Mouse (Mus musculus) C2C12 (cell line): ENCODE data around the gene Ncam2. TPM values are rescaled to one million over a fixed set of nuclear protein-coding genes. Genes with fewer than 3 reads are reported as not detected.
A peak's percentile ranks its signal among the peaks of the same experiment; 100 is the strongest.

Source experiments
- H3K27me3 ChIP-seq: one replicate; pipeline ENCODE4 v1.6.1; 2011; ENCODE audit not compliant: control insufficient read depth, insufficient read depth, insufficient read length
- H3K36me3 ChIP-seq: one replicate; pipeline ENCODE4 v1.6.1; 2011; ENCODE audit not compliant: control insufficient read depth, insufficient read depth
- H3K4me3 ChIP-seq: one replicate; pipeline ENCODE4 v1.5.1; 2011; ENCODE audit warnings: mild to moderate bottlenecking, control low read depth; ENCODE audit not compliant: poor library complexity, insufficient read depth, severe bottlenecking
- H3K79me2 ChIP-seq: one replicate; pipeline ENCODE4 v1.6.1; 2011; ENCODE audit not compliant: control insufficient read depth, insufficient read depth
- H3K79me3 ChIP-seq: one replicate; pipeline ENCODE4 v1.6.1; 2011; ENCODE audit warnings: low read depth, control low read depth
- H3ac ChIP-seq: one replicate; pipeline ENCODE3; 2011; ENCODE audit warnings: low read depth; ENCODE audit not compliant: control insufficient read depth, insufficient read length
- CEBPB ChIP-seq: IDR thresholded peaks from one replicate; pipeline ENCODE4 v1.6.1; 2011; ENCODE audit warnings: low read depth, mild to moderate bottlenecking, control low read depth, moderate library complexity
- CTCF ChIP-seq: IDR thresholded peaks from one replicate; pipeline ENCODE4 v1.5.1; 2011; ENCODE audit not compliant: control insufficient read depth, insufficient read depth, insufficient read length
- FOSL1 ChIP-seq: IDR thresholded peaks from one replicate; pipeline ENCODE4 v1.8.0; 2011; ENCODE audit warnings: mild to moderate bottlenecking, low read length; ENCODE audit not compliant: poor library complexity, insufficient read depth, severe bottlenecking
- MAX ChIP-seq: IDR thresholded peaks from one replicate; pipeline ENCODE4 v1.6.1; 2011; ENCODE audit warnings: mild to moderate bottlenecking, control low read depth
- MYOD1 ChIP-seq: IDR thresholded peaks from one replicate; pipeline ENCODE4 v1.6.1; 2011; ENCODE audit warnings: low read depth; ENCODE audit not compliant: control insufficient read depth, insufficient read length
- MYOG ChIP-seq: IDR thresholded peaks from one replicate; pipeline ENCODE4 v1.6.1; 2011; ENCODE audit not compliant: control insufficient read depth, insufficient read length; ENCODE audit errors: extremely low read depth
- USF1 ChIP-seq: IDR thresholded peaks from one replicate; pipeline ENCODE4 v1.6.1; 2011; ENCODE audit warnings: low read depth, mild to moderate bottlenecking, control low read depth, moderate library complexity
- long read RNA-seq, 2 experiments: library from polyadenylated mRNA; unstranded; transcript quantifications; one replicate each; pipeline ENCODE4 v2.0.0; 2019 to 2020
- polyA plus RNA-seq: library from polyadenylated mRNA; unstranded; fragments of >200 nt; fragmentation: generic; extraction: Trizol; gene quantifications from one replicate; pipeline ENCODE4 v1.2.1, GENCODE M21; 2012; ENCODE audit warnings: missing spikeins

The Ncam2 gene
- polyA plus RNA-seq, result not detected
- long read RNA-seq, experiment 1, result 0 reads
- long read RNA-seq, experiment 2, result 0 reads

DNA sequence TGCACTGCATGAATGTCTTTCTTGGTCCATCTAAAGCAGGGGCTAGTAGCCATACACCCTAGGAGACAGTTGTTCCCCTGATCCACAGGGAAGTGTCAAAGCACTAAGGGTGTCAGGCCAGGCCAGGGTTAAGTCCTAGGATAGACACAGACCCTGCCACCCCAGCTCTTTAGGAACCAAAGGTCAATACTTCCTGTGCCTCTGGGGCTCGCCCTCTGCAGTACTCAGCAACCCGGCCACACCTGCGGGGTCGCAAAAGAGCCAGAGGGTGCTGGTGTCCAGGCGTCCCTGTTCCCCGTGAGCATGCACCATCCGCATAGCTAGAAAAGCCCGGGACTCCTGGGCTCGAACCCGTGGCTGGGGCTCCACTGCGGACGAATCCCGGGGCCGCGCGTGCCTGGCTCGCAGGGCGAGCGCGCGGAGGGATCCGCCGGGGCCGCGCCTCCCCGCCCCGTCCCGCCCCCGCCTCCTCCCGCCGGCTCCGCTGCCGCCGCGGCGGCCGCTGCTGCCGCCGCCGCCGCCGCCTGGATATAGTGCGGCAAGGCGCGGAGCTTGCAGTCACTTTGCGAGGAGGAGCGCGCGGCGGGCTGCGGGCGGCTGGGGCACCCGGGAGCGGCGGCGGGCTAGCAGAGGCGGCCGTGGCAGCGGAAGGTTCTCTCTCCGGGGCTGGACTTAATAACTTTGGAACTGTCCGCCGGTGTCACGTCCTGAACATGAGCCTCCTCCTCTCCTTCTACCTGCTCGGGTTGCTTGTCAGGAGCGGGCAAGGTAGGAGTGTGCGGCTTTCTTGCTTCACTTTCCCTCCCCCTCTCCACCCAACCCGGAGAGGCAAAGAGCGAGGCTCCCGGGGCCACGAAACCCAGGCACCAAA lies at the start of gene Ncam2:
Ncam2 (plus strand) TSS at position 497 of the 871 bp plus-strand sequence.
- no peaks in the 10 kb centered on the region for H3K27me3 ChIP-seq
- peak within 1 kb of the TSS; percentile 26 for H3K4me3 ChIP-seq
- no peaks in the 10 kb centered on the region for H3K36me3 ChIP-seq
- H3K79me3 ChIP-seq, result no peaks in the 10 kb centered on the region
- TF ChIP-seq USF1 (no peak), MYOD1 (no peak), MAX (no peak), CEBPB (no peak), MYOG (no peak), FOSL1 (no peak), CTCF (no peak)
- no peaks in the 10 kb centered on the region for H3K79me2 ChIP-seq
- peak within 1 kb of the TSS; percentile 33 for H3ac ChIP-seq

DNA sequence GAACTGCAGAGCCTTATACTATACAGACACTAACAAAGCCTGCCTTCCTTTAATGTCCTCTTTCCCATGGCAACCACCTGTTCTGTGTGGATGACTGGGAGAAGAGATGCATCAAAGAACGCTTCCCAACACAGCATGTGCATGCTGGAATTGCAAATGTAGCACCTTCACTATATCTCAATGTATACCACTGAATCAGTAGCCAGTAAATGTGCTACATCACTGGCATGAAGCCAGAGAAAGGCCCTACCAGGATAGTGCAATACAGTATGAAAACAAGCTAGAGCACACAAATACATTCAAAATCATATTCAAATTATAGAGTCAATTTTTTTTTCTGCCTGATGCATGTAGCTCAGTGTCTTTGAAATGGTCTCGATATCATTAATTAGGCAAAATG lies 29.7 kb upstream of the Ncam2 start:
- TF ChIP-seq CEBPB, result no peak
- TF ChIP-seq CTCF, result no peak
- no peak for TF ChIP-seq MYOD1
- no peak for TF ChIP-seq MAX
- H3K36me3 ChIP-seq, result no peaks in the 10 kb centered on the region
- H3K4me3 ChIP-seq, result no peak overlapping the region
- H3K79me3 ChIP-seq, result no peaks in the 10 kb centered on the region
- no peaks in the 10 kb centered on the region for H3K27me3 ChIP-seq
- H3ac ChIP-seq, result no peak overlapping the region
- H3K79me2 ChIP-seq, result no peaks in the 10 kb centered on the region

DNA sequence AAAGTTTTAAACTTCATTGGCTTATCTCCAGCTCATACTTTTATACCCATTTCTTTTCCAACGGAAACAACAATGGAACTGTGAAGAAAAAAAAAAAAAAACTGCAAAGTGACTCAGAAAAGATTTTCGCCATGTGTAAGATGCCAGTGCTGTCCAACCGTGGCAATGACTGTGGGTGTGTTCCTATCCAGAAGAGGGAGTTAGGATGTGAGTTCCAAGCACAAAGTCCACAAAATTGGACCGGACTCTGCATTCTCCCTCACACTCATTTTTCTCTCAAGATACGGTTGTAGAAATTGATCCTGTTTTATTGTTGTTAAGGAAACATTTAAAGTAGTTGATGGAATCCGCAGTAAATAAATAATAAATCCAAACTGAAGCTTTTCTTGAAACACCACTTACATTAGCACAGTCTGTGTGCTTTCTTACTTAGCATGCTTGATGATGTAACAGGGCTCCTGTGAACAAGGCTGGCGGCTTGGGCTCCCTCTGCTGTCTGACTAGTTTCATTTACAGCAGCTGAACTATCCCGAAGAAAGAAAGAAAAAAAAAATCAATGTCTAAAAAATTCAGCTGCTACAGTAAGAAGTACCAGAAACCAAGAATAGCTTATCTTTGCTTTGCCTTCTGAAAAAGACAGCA lies 25.1 kb upstream of the Ncam2 start:
- no peak overlapping the region for H3ac ChIP-seq
- TF ChIP-seq MYOG (no peak), MYOD1 (no peak), CEBPB (peak; percentile 17), MAX (no peak), CTCF (no peak), FOSL1 (no peak)

DNA sequence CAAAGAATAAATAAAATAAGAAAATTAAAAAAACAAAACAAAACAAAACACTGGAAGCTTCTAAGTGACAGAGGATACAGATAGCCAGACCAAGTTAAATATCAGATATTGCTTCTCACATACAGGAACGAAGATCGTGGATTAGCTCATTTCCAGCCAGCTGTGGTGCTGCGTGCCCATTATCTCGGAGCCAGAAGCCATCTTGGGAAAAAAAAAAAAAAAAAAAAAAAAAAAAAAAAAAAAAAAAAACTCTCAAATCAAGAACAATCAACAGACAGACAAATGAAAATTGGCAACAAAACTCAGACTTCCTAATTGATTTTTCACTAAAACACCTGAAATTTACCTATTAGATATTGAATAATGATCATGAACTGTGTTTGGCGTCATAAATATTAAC lies 20.7 kb upstream of the Ncam2 start:
- TF ChIP-seq MYOD1 (no peak), USF1 (no peak), CTCF (no peak), CEBPB (no peak), MYOG (no peak), MAX (no peak), FOSL1 (no peak)
- Histone ChIP-seq H3K27me3 (no peaks in the 10 kb centered on the region), H3K36me3 (no peaks in the 10 kb centered on the region), H3K4me3 (no peak overlapping the region), H3K79me2 (no peaks in the 10 kb centered on the region), H3K79me3 (no peaks in the 10 kb centered on the region), H3ac (no peak overlapping the region)

More for the DNA sequence above, 25.1 kb upstream of the Ncam2 start:
- Histone ChIP-seq H3K27me3 (no peaks in the 10 kb centered on the region), H3K79me3 (no peaks in the 10 kb centered on the region), H3K79me2 (no peaks in the 10 kb centered on the region), H3K4me3 (no peak overlapping the region), H3K36me3 (no peaks in the 10 kb centered on the region)

DNA sequence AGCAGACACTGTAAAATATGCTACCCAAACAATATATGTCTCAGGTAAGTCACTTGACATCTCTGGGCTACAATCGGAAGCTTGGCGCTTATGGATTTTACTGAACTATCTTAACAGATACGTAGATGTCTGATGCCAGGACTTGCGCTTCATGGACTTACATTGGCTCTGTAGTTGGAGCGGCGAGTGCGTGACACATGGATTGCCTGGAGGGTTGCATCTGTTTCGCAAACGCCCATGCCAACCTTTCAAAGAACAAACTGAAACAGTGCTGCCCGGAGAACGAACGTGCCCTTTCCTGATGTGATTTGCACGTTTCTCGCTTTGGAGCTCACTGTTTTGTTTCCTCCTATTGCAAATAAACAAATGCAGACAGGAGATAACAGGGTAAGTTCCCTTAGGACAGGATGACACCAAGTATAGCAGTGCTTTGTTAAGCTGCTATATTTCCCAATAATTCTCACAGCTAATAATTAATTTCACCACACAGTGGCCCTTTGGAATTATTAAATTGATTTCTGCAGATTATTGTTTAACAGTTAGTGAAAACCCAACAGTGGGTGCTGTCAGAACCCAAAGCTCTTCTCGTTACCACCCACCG lies 12.8 kb upstream of the Ncam2 start:
- Histone ChIP-seq H3K79me2 (no peaks in the 10 kb centered on the region), H3K36me3 (no peaks in the 10 kb centered on the region), H3ac (no peak overlapping the region), H3K79me3 (no peaks in the 10 kb centered on the region), H3K4me3 (no peak overlapping the region), H3K27me3 (no peaks in the 10 kb centered on the region)
- no peak for TF ChIP-seq MYOD1
- TF ChIP-seq CTCF, result no peak
- no peak for TF ChIP-seq CEBPB
- TF ChIP-seq MYOG, result no peak
- TF ChIP-seq USF1, result no peak
- TF ChIP-seq FOSL1, result no peak
- no peak for TF ChIP-seq MAX
